Mouse (Mus musculus): ENCODE measurements around the gene Pdik1l. TPM values are rescaled to one million over a fixed set of nuclear protein-coding genes. Genes with fewer than 3 reads are reported as not detected.

Pdik1l gene
- polyA plus RNA-seq, 1 experiment from 2014 or later: 17.6 TPM

- no peaks in the 10 kb centered on the region for H3K4me1 ChIP-seq
- no peak within 1 kb of the TSS for H3K9ac ChIP-seq
- no peaks in the 10 kb centered on the region for H3K9me3 ChIP-seq (replicated peaks)
- WGBS: 69% methylated on average over 8 of the region's 8 CpGs
- no peak within 1 kb of the TSS for H3K27ac ChIP-seq (replicated peaks)
- no peak within 1 kb of the TSS for H3K4me2 ChIP-seq (replicated peaks)
- ATAC-seq (ENCODE audit: insufficient number of reproducible peaks, low FRiP score, low TSS enrichment, low read depth): no peak
- no peaks in the 10 kb centered on the region for H3K36me3 ChIP-seq
- no peak within 1 kb of the TSS for H3K4me3 ChIP-seq (replicated peaks)
- no peaks in the 10 kb centered on the region for H3K27me3 ChIP-seq
These were observed 60.5 kb downstream of the Pdik1l start, which contains the start of gene Catsper4 for GRCm38 (mm10) chr4:134227194-134227593. Gene Catsper4, minus strand, starts transcription at chr4:134227383.

Other genes starting within 250 kb of the Pdik1l start
- gene Zfp683, start 234.1 kb downstream of the Pdik1l start, polyA plus RNA-seq (2015; fragmentation: Nextera tagmentation; extraction: Ambion mirVana): not detected in 2 replicates
- 12.4 and 16.7 TPM in 2 replicates for gene Crybg2, start 227.1 kb downstream of the Pdik1l start, polyA plus RNA-seq (2015; fragmentation: Nextera tagmentation; extraction: Ambion mirVana)
- gene Cd52, start 192.8 kb downstream of the Pdik1l start, polyA plus RNA-seq (2015; fragmentation: Nextera tagmentation; extraction: Ambion mirVana): 17.1 and 17.9 TPM in 2 replicates
- gene Ubxn11, start 185.3 kb downstream of the Pdik1l start, polyA plus RNA-seq (2015; fragmentation: Nextera tagmentation; extraction: Ambion mirVana): 16.9 and 23.7 TPM in 2 replicates
- 470 and 490 TPM in 2 replicates for gene Sh3bgrl3, start 159.1 kb downstream of the Pdik1l start, polyA plus RNA-seq (2015; fragmentation: Nextera tagmentation; extraction: Ambion mirVana)
- 37.4 and 41.8 TPM in 2 replicates for gene Cep85, start 100.8 kb downstream of the Pdik1l start, polyA plus RNA-seq (2015; fragmentation: Nextera tagmentation; extraction: Ambion mirVana)
- 0.07 and 0.20 TPM in 2 replicates for gene Gm7534, start 84.9 kb downstream of the Pdik1l start, polyA plus RNA-seq (2015; fragmentation: Nextera tagmentation; extraction: Ambion mirVana)
- 0.19 TPM in 1 of 2 replicates, not detected in the other for gene Catsper4, start 60.5 kb downstream of the Pdik1l start, polyA plus RNA-seq (2015; fragmentation: Nextera tagmentation; extraction: Ambion mirVana)
- gene Cnksr1, start 49.5 kb downstream of the Pdik1l start, polyA plus RNA-seq (2015; fragmentation: Nextera tagmentation; extraction: Ambion mirVana): 6.1 and 6.7 TPM in 2 replicates
- gene E130218I03Rik, start 44.2 kb downstream of the Pdik1l start, polyA plus RNA-seq (2015; fragmentation: Nextera tagmentation; extraction: Ambion mirVana): 0.30 and 0.33 TPM in 2 replicates
- gene Zfp593, start 42.3 kb downstream of the Pdik1l start, polyA plus RNA-seq (2015; fragmentation: Nextera tagmentation; extraction: Ambion mirVana): 16.8 and 17.2 TPM in 2 replicates
- not detected in 2 replicates for gene Gm30191, start 41.0 kb downstream of the Pdik1l start, polyA plus RNA-seq (2015; fragmentation: Nextera tagmentation; extraction: Ambion mirVana)
- gene Grrp1, start 33.8 kb downstream of the Pdik1l start, polyA plus RNA-seq (2015; fragmentation: Nextera tagmentation; extraction: Ambion mirVana): 6.7 and 6.8 TPM in 2 replicates
- gene Trim63, start 27.2 kb upstream of the Pdik1l start, polyA plus RNA-seq (2015; fragmentation: Nextera tagmentation; extraction: Ambion mirVana): 6.3 and 9.4 TPM in 2 replicates
- 1.6 and 2.3 TPM in 2 replicates for gene Slc30a2, start 55.3 kb upstream of the Pdik1l start, polyA plus RNA-seq (2015; fragmentation: Nextera tagmentation; extraction: Ambion mirVana)
- 4.1 and 4.5 TPM in 2 replicates for gene Extl1, start 96.0 kb upstream of the Pdik1l start, polyA plus RNA-seq (2015; fragmentation: Nextera tagmentation; extraction: Ambion mirVana)
- 15.7 and 17.7 TPM in 2 replicates for gene Pafah2, start 108.4 kb upstream of the Pdik1l start, polyA plus RNA-seq (2015; fragmentation: Nextera tagmentation; extraction: Ambion mirVana)
- 1,403 and 1,438 TPM in 2 replicates for gene Stmn1, start 180.4 kb upstream of the Pdik1l start, polyA plus RNA-seq (2015; fragmentation: Nextera tagmentation; extraction: Ambion mirVana)
- gene Paqr7, start 208.8 kb upstream of the Pdik1l start, polyA plus RNA-seq (2015; fragmentation: Nextera tagmentation; extraction: Ambion mirVana): 5.7 and 7.2 TPM in 2 replicates
- 8.8 and 8.9 TPM in 2 replicates for gene Aunip, start 223.1 kb upstream of the Pdik1l start, polyA plus RNA-seq (2015; fragmentation: Nextera tagmentation; extraction: Ambion mirVana)
- gene Mtfr1l, start 247.5 kb upstream of the Pdik1l start, polyA plus RNA-seq (2015; fragmentation: Nextera tagmentation; extraction: Ambion mirVana): 111 and 116 TPM in 2 replicates

Data from embryonic facial prominence, embryonic 15.5 days (tissue).